Mouse (Mus musculus) heart, postnatal 0 days (tissue): ENCODE data around the gene Znrd1.

ENCODE experiments used
- CTCF ChIP-seq: IDR thresholded peaks from 2 replicates; pipeline ENCODE4 v1.5.1; 2016; ENCODE audit warnings: antibody characterized with exemption, control low read depth, low read depth
- EP300 ChIP-seq: IDR thresholded peaks from 2 replicates; pipeline ENCODE4 v1.6.1; 2016; ENCODE audit warnings: antibody characterized with exemption, low read depth

DNA sequence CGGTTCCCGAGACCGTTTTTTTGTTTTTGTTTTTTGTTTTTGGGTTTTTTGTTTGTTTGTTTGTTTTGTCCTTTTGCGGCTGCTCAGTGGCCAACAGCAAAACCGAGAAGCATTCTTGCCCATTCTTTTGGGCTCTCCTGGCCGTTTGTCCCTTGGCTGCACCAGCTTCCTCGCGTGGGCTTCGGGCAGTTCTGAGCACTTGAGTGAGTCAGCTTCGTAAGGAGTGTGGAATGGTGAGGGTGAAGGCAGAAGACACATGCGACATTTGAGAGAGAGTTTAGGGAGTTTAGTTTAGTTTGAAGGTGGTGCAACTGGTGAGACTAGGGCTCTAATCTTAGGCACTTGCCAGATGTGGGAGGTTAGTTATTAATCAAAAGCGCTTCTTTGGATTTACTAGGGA lies 525 bp upstream of the Znrd1 start:
- TF ChIP-seq CTCF (no peak), EP300 (no peak)
